Mouse (Mus musculus) hindbrain, embryonic 10.5 days (tissue): Measurements from ENCODE around the gene Dclk1. TPM values are rescaled to one million over a fixed set of nuclear protein-coding genes. Genes with fewer than 3 reads are reported as not detected.

Source experiments
- DNase-seq: peaks from one replicate; pipeline ENCODE4 v3.0.0-alpha.2; 2017; ENCODE audit warnings: low spot score
- H3K27ac ChIP-seq: fragments of 300-500 bp; sonication (generic); 2 replicates; pipeline ENCODE4 v1.5.1; 2016; ENCODE audit warnings: mild to moderate bottlenecking, moderate library complexity
- H3K27me3 ChIP-seq: fragments of 300-500 bp; sonication (generic); 2 replicates; pipeline ENCODE4 v1.6.1; 2016; ENCODE audit warnings: mild to moderate bottlenecking; ENCODE audit not compliant: poor library complexity, insufficient read depth, severe bottlenecking
- H3K36me3 ChIP-seq: fragments of 300-500 bp; sonication (generic); 2 replicates; pipeline ENCODE4 v1.6.1; 2016; ENCODE audit warnings: mild to moderate bottlenecking, moderate library complexity
- H3K4me1 ChIP-seq: fragments of 300-500 bp; sonication (generic); replicated peaks from 2 replicates; pipeline ENCODE4 v1.6.1; 2016; ENCODE audit warnings: mild to moderate bottlenecking
- H3K4me3 ChIP-seq: fragments of 300-500 bp; sonication (generic); 2 replicates; pipeline ENCODE4 v1.5.1; 2016; ENCODE audit warnings: mild to moderate bottlenecking, moderate library complexity
- H3K9me3 ChIP-seq: fragments of 300-500 bp; sonication (generic); 2 replicates; pipeline ENCODE4 v1.6.1; 2016; ENCODE audit warnings: mild to moderate bottlenecking, moderate library complexity
- WGBS: fragments of 180-500 bp; shearing (Covaris S2); methylation state at CpG from one replicate; pipeline ENCODE4 v1.1.7; 2016; 5-methylcytosine and 5-hydroxymethylcytosine counted together
- polyA plus RNA-seq: library from polyadenylated mRNA; unstranded; fragments of >200 nt; fragmentation: Nextera tagmentation; extraction: Ambion mirVana; gene quantifications from 2 replicates; pipeline ENCODE4 v1.2.1, GENCODE M21; 2016

Dclk1 gene
- polyA plus RNA-seq, 1 experiment from 2014 or later = 81.6 TPM

- WGBS = 89% methylated on average over 7 of the region's 7 CpGs
- Histone ChIP-seq H3K9me3 (no peaks in the 10 kb centered on the region), H3K4me3 (no peak overlapping the region), H3K36me3 (no peaks in the 10 kb centered on the region), H3K4me1 (peaks cover 5% of the 10 kb centered on the region), H3K27me3 (no peaks in the 10 kb centered on the region), H3K27ac (no peak overlapping the region)
- no peak for DNase-seq
These were observed 307.2 kb downstream of the Dclk1 start for GRCm38 (mm10) chr3:55549376-55549775.

GRCm38 (mm10) chr3:55550962-55551361 is 308.8 kb downstream of the Dclk1 start:
- Histone ChIP-seq H3K4me3 (no peak overlapping the region), H3K27me3 (no peaks in the 10 kb centered on the region), H3K36me3 (no peaks in the 10 kb centered on the region), H3K9me3 (no peaks in the 10 kb centered on the region), H3K4me1 (no peaks in the 10 kb centered on the region), H3K27ac (no peak overlapping the region)
- WGBS = 66% methylated on average over 4 of the region's 4 CpGs
- peak; percentile 25 for DNase-seq

GRCm38 (mm10) chr3:55551912-55552311 is 309.7 kb downstream of the Dclk1 start:
- WGBS = 84% methylated on average over 4 of the region's 4 CpGs
- H3K4me3 ChIP-seq = no peak overlapping the region

GRCm38 (mm10) chr3:55553031-55553430 is 310.9 kb downstream of the Dclk1 start:
- Histone ChIP-seq H3K27ac (no peak overlapping the region), H3K27me3 (no peaks in the 10 kb centered on the region), H3K36me3 (no peaks in the 10 kb centered on the region), H3K4me1 (no peaks in the 10 kb centered on the region), H3K4me3 (no peak overlapping the region), H3K9me3 (no peaks in the 10 kb centered on the region)
- DNase-seq = no peak
- 94% methylated on average over 9 of the region's 9 CpGs for WGBS

More at GRCm38 (mm10) chr3:55551912-55552311, 309.7 kb downstream of the Dclk1 start:
- no peaks in the 10 kb centered on the region for H3K4me1 ChIP-seq
- no peaks in the 10 kb centered on the region for H3K36me3 ChIP-seq
- no peak overlapping the region for H3K27ac ChIP-seq
- H3K9me3 ChIP-seq = no peaks in the 10 kb centered on the region
- H3K27me3 ChIP-seq = no peaks in the 10 kb centered on the region
- DNase-seq = no peak

GRCm38 (mm10) chr3:55555848-55556247 is 313.7 kb downstream of the Dclk1 start:
- Histone ChIP-seq H3K27ac (no peak overlapping the region), H3K36me3 (no peaks in the 10 kb centered on the region), H3K4me1 (no peaks in the 10 kb centered on the region), H3K9me3 (no peaks in the 10 kb centered on the region), H3K4me3 (no peak overlapping the region), H3K27me3 (no peaks in the 10 kb centered on the region)
- 88% methylated on average over 6 of the region's 6 CpGs for WGBS
- DNase-seq = no peak

- WGBS = 72% methylated on average over 1 of the region's 1 CpGs
- Histone ChIP-seq H3K36me3 (no peaks in the 10 kb centered on the region), H3K27me3 (no peaks in the 10 kb centered on the region)
These were observed 316.4 kb downstream of the Dclk1 start for GRCm38 (mm10) chr3:55558570-55558969.

GRCm38 (mm10) chr3:55567476-55567875 is 325.3 kb downstream of the Dclk1 start:
- no peak for DNase-seq
- H3K4me1 ChIP-seq = peaks cover 14% of the 10 kb centered on the region
- H3K4me3 ChIP-seq = no peak overlapping the region
- no peak overlapping the region for H3K27ac ChIP-seq
- H3K27me3 ChIP-seq = no peaks in the 10 kb centered on the region
- WGBS = 94% methylated on average over 3 of the region's 3 CpGs
- no peaks in the 10 kb centered on the region for H3K9me3 ChIP-seq
- no peaks in the 10 kb centered on the region for H3K36me3 ChIP-seq

More at GRCm38 (mm10) chr3:55558570-55558969, 316.4 kb downstream of the Dclk1 start:
- H3K4me1 ChIP-seq = no peaks in the 10 kb centered on the region
- DNase-seq = no peak
- no peak overlapping the region for H3K4me3 ChIP-seq
- no peaks in the 10 kb centered on the region for H3K9me3 ChIP-seq
- no peak overlapping the region for H3K27ac ChIP-seq

GRCm38 (mm10) chr3:55569539-55569938 is 327.4 kb downstream of the Dclk1 start:
- H3K4me3 ChIP-seq = no peak overlapping the region
- WGBS = 79% methylated on average over 10 of the region's 10 CpGs
- no peaks in the 10 kb centered on the region for H3K36me3 ChIP-seq
- peaks cover 14% of the 10 kb centered on the region for H3K4me1 ChIP-seq
- H3K27me3 ChIP-seq = no peaks in the 10 kb centered on the region
- H3K27ac ChIP-seq = no peak overlapping the region
- no peak for DNase-seq
- no peaks in the 10 kb centered on the region for H3K9me3 ChIP-seq

GRCm38 (mm10) chr3:55571034-55571433 is 328.9 kb downstream of the Dclk1 start:
- DNase-seq = no peak

GRCm38 (mm10) chr3:55571552-55572296 is 329.6 kb downstream of the Dclk1 start:
- no peaks in the 10 kb centered on the region for H3K36me3 ChIP-seq
- whole genome bisulfite sequencing = 62% methylated on average over 11 of the region's 11 CpGs
- peaks cover 19% of the 10 kb centered on the region for H3K4me1 ChIP-seq
- DNase-seq = no peak
- H3K9me3 ChIP-seq = no peaks in the 10 kb centered on the region
- H3K27me3 ChIP-seq = no peaks in the 10 kb centered on the region
- H3K27ac ChIP-seq = peak overlapping the region; percentile 67; the same call in 1 of the 2 replicates
- no peak overlapping the region for H3K4me3 ChIP-seq

More at GRCm38 (mm10) chr3:55571034-55571433, 328.9 kb downstream of the Dclk1 start:
- Histone ChIP-seq H3K4me3 (no peak overlapping the region), H3K27ac (no peak overlapping the region), H3K9me3 (no peaks in the 10 kb centered on the region), H3K27me3 (no peaks in the 10 kb centered on the region), H3K4me1 (peaks cover 19% of the 10 kb centered on the region), H3K36me3 (no peaks in the 10 kb centered on the region)
- 81% methylated on average over 3 of the region's 3 CpGs for WGBS

GRCm38 (mm10) chr3:55572297-55572681 is 330.1 kb downstream of the Dclk1 start:
- Histone ChIP-seq H3K9me3 (no peaks in the 10 kb centered on the region), H3K36me3 (no peaks in the 10 kb centered on the region), H3K4me1 (peaks cover 19% of the 10 kb centered on the region), H3K4me3 (no peak overlapping the region), H3K27me3 (no peaks in the 10 kb centered on the region), H3K27ac (peak overlapping the region; percentile 67; the same call in 1 of the 2 replicates)
- no peak for DNase-seq
- WGBS = 83% methylated on average over 4 of the region's 4 CpGs

- Histone ChIP-seq H3K4me3 (no peak overlapping the region), H3K27ac (no peak overlapping the region), H3K9me3 (no peaks in the 10 kb centered on the region), H3K36me3 (no peaks in the 10 kb centered on the region), H3K4me1 (peaks cover 19% of the 10 kb centered on the region), H3K27me3 (no peaks in the 10 kb centered on the region)
- WGBS = 64% methylated on average over 4 of the region's 4 CpGs
- no peak for DNase-seq
These were observed 331.8 kb downstream of the Dclk1 start for GRCm38 (mm10) chr3:55574003-55574402.

- peaks cover 50% of the 10 kb centered on the region for H3K4me1 ChIP-seq
- WGBS = 27% methylated on average over 12 of the region's 12 CpGs
These were observed 345.3 kb downstream of the Dclk1 start for GRCm38 (mm10) chr3:55587434-55587971.

More at GRCm38 (mm10) chr3:55587434-55587971, 345.3 kb downstream of the Dclk1 start:
- H3K9me3 ChIP-seq = no peaks in the 10 kb centered on the region
- no peaks in the 10 kb centered on the region for H3K27me3 ChIP-seq
- H3K36me3 ChIP-seq = no peaks in the 10 kb centered on the region
- H3K4me3 ChIP-seq = peak overlapping the region; percentile 23
- peak overlapping the region; percentile 85 for H3K27ac ChIP-seq
- no peak for DNase-seq
